Mouse (Mus musculus): ENCODE data around the gene Hace1.
"Not testable (repeated sequence)": the region's sequence is repeated elsewhere in the genome, so short reads cannot be mapped to it uniquely, and the experiment has no call there.

Hace1 gene

GRCm38 (mm10) chr10:45577731-45578297 lies at the start of gene Hace1:
Hace1 (plus strand) TSS chr10:45577829.
- DNase-seq (ENCODE audit: low read depth, low spot score) = peak; percentile 88
- no peaks in the 10 kb centered on the region for H3K27me3 ChIP-seq (ENCODE audit: control insufficient read depth, insufficient read depth, low read length, poor library complexity, severe bottlenecking)
- H3K36me3 ChIP-seq (ENCODE audit: control insufficient read depth, insufficient read depth, low read length, poor library complexity, severe bottlenecking) = no peaks in the 10 kb centered on the region

DNA sequence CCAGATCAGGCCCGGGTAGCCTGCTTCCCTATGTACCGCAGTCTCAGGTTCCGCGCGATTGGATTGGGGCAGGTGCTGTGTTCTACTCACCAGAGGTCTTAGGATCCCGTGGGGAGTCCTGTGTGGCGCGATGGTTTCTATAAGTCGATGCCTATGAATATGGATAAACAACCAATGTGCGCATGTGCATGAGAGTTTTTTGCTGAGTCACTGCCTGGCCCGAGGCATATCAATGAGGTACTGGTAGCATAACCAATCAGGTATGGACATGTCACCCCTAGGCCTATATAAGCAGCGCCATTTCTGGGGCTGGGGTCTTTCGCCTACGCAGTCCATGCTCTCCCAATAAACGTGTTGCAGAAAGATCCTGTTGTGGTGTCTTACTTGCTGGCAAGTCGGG lies 40.3 kb upstream of the Hace1 start:
- not testable (repeated sequence) for DNase-seq (ENCODE audit: low read depth, low spot score); H3K27me3 ChIP-seq (ENCODE audit: control insufficient read depth, insufficient read depth, low read length, poor library complexity, severe bottlenecking); H3K36me3 ChIP-seq (ENCODE audit: control insufficient read depth, insufficient read depth, low read length, poor library complexity, severe bottlenecking)

DNA sequence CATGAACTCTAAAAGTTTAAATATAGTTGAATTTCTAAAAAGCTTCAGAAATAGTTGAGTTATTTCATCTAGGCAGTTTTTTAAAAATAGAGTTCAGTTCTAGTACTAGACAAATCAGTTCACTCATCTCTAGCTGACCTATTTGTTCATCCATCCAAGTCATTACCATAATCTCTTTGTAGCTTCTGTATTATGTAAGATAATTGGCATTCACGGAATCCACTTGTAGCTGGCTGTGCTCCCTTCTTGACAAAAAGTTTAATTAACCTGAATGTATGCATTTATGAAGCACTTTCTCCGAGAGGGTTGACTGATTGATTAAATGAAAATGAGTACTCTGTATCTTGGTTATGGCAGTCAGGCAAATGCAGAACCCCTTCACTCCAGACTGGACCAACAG lies 34.9 kb upstream of the Hace1 start:
- DNase-seq (ENCODE audit: low read depth, low spot score) = no peak
- no peaks in the 10 kb centered on the region for H3K27me3 ChIP-seq (ENCODE audit: control insufficient read depth, insufficient read depth, low read length, poor library complexity, severe bottlenecking)
- H3K36me3 ChIP-seq (ENCODE audit: control insufficient read depth, insufficient read depth, low read length, poor library complexity, severe bottlenecking) = no peaks in the 10 kb centered on the region

DNA sequence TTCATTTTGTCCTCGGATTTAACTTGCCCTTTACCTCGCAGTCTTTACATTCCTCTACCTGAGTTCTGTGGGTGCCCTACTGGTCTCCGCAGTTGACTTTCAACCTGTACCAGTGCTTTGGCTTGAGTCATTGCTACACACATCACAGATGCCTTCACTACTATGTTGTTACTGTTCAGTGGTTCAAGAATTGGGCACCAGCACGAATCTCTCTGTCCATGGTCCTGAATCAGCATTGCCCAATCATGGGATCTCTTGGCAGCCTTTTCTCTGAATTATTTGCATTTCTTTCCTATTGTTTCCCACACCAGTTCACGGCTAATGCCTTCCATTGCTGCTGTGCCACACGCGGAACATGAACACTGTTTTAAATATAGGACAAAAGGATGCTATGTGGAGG lies 30.8 kb upstream of the Hace1 start:
- peak; percentile 5 for DNase-seq (ENCODE audit: low read depth, low spot score)
- no peaks in the 10 kb centered on the region for H3K27me3 ChIP-seq (ENCODE audit: control insufficient read depth, insufficient read depth, low read length, poor library complexity, severe bottlenecking)

DNA sequence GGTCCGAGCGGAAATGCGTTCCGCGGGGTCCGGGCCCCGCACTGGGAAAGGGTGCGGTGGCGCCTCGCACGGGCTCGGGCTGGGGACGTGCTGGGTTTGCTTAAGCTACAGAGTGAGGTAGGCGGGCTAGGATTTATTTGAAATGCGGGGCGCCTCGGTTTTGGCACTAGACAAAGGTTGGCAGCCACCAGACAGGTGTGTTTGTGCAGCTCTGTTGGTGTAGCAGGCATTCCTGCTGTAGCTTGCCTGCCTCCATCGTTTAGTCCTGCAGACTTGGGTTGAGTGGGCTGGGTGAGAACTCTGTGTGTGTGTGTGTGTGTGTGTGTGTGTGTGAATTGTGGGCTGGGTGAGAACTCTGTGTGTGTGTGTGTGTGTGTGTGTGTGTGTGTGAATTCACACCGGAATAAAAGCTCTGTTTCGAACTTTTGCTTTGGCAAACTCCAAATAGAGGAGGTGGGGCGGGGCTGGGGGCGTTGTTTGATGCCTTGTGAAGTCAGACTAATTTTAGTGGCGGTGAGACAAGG lies 731 bp downstream of the Hace1 start:
- H3K27me3 ChIP-seq (ENCODE audit: control insufficient read depth, insufficient read depth, low read length, poor library complexity, severe bottlenecking) = no peaks in the 10 kb centered on the region
- DNase-seq (ENCODE audit: low read depth, low spot score) = peak; percentile 41
- H3K36me3 ChIP-seq (ENCODE audit: control insufficient read depth, insufficient read depth, low read length, poor library complexity, severe bottlenecking) = no peaks in the 10 kb centered on the region

More for the DNA sequence above, 30.8 kb upstream of the Hace1 start:
- H3K36me3 ChIP-seq (ENCODE audit: control insufficient read depth, insufficient read depth, low read length, poor library complexity, severe bottlenecking) = no peaks in the 10 kb centered on the region

- DNase-seq (ENCODE audit: low read depth, low spot score) = no peak
- Histone ChIP-seq H3K27me3 (ENCODE audit: control insufficient read depth, insufficient read depth, low read length, poor library complexity, severe bottlenecking) (no peaks in the 10 kb centered on the region), H3K36me3 (ENCODE audit: control insufficient read depth, insufficient read depth, low read length, poor library complexity, severe bottlenecking) (no peaks in the 10 kb centered on the region)
These were observed 5.7 kb downstream of the Hace1 start for GRCm38 (mm10) chr10:45583310-45583709.

GRCm38 (mm10) chr10:45583829-45584228 lies 6.2 kb downstream of the Hace1 start:
- H3K36me3 ChIP-seq (ENCODE audit: control insufficient read depth, insufficient read depth, low read length, poor library complexity, severe bottlenecking) = no peaks in the 10 kb centered on the region
- DNase-seq (ENCODE audit: low read depth, low spot score) = no peak
- H3K27me3 ChIP-seq (ENCODE audit: control insufficient read depth, insufficient read depth, low read length, poor library complexity, severe bottlenecking) = no peaks in the 10 kb centered on the region

GRCm38 (mm10) chr10:45584311-45585102 lies 6.9 kb downstream of the Hace1 start:
- DNase-seq (ENCODE audit: low read depth, low spot score) = no peak
- no peaks in the 10 kb centered on the region for H3K27me3 ChIP-seq (ENCODE audit: control insufficient read depth, insufficient read depth, low read length, poor library complexity, severe bottlenecking)
- no peaks in the 10 kb centered on the region for H3K36me3 ChIP-seq (ENCODE audit: control insufficient read depth, insufficient read depth, low read length, poor library complexity, severe bottlenecking)

GRCm38 (mm10) chr10:45605853-45606252 lies 28.2 kb downstream of the Hace1 start:
- Histone ChIP-seq H3K36me3 (ENCODE audit: control insufficient read depth, insufficient read depth, low read length, poor library complexity, severe bottlenecking) (peaks cover 2% of the 10 kb centered on the region; the same call in 1 of the 2 replicates), H3K27me3 (ENCODE audit: control insufficient read depth, insufficient read depth, low read length, poor library complexity, severe bottlenecking) (no peaks in the 10 kb centered on the region)
- DNase-seq (ENCODE audit: low read depth, low spot score) = no peak

- Histone ChIP-seq H3K27me3 (ENCODE audit: control insufficient read depth, insufficient read depth, low read length, poor library complexity, severe bottlenecking) (no peaks in the 10 kb centered on the region), H3K36me3 (ENCODE audit: control insufficient read depth, insufficient read depth, low read length, poor library complexity, severe bottlenecking) (peaks cover 3% of the 10 kb centered on the region; the same call in 1 of the 2 replicates)
- DNase-seq (ENCODE audit: low read depth, low spot score) = no peak
These were observed 33.1 kb downstream of the Hace1 start for GRCm38 (mm10) chr10:45610727-45611126.

GRCm38 (mm10) chr10:45616012-45616411 lies 38.4 kb downstream of the Hace1 start:
- H3K27me3 ChIP-seq (ENCODE audit: control insufficient read depth, insufficient read depth, low read length, poor library complexity, severe bottlenecking) = no peaks in the 10 kb centered on the region
- no peak for DNase-seq (ENCODE audit: low read depth, low spot score)
- peaks cover 4% of the 10 kb centered on the region; the same call in 1 of the 2 replicates for H3K36me3 ChIP-seq (ENCODE audit: control insufficient read depth, insufficient read depth, low read length, poor library complexity, severe bottlenecking)

- DNase-seq (ENCODE audit: low read depth, low spot score) = no peak
- Histone ChIP-seq H3K27me3 (ENCODE audit: control insufficient read depth, insufficient read depth, low read length, poor library complexity, severe bottlenecking) (no peaks in the 10 kb centered on the region), H3K36me3 (ENCODE audit: control insufficient read depth, insufficient read depth, low read length, poor library complexity, severe bottlenecking) (peaks cover 3% of the 10 kb centered on the region; the same call in 1 of the 2 replicates)
These were observed 41.4 kb downstream of the Hace1 start for GRCm38 (mm10) chr10:45619039-45619438.

- H3K27me3 ChIP-seq (ENCODE audit: control insufficient read depth, insufficient read depth, low read length, poor library complexity, severe bottlenecking) = no peaks in the 10 kb centered on the region
- H3K36me3 ChIP-seq (ENCODE audit: control insufficient read depth, insufficient read depth, low read length, poor library complexity, severe bottlenecking) = no peaks in the 10 kb centered on the region
- DNase-seq (ENCODE audit: low read depth, low spot score) = no peak
These were observed 54.4 kb downstream of the Hace1 start for GRCm38 (mm10) chr10:45631995-45632394.

DNA sequence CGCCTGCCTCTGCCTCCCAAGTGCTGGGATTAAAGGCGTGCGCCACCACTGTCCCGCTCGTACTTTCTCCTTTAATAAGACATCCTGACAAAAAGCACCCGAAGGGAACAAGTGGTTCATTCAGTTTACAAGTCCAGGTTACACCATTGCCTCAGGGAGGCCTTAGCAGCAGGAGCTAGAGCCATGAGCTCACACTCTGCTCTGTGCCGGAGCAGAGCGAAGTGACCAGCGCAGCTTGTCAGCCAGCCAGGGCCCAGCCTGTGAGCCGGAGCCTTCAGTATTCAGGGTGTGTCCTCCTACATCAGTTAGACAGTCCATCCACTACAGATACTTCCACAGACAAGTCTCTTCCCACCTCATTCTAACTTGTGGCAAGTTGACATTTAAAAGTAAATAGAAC lies 55.0 kb downstream of the Hace1 start:
- Histone ChIP-seq H3K36me3 (ENCODE audit: control insufficient read depth, insufficient read depth, low read length, poor library complexity, severe bottlenecking) (no peaks in the 10 kb centered on the region), H3K27me3 (ENCODE audit: control insufficient read depth, insufficient read depth, low read length, poor library complexity, severe bottlenecking) (no peaks in the 10 kb centered on the region)
- no peak for DNase-seq (ENCODE audit: low read depth, low spot score)

GRCm38 (mm10) chr10:45635201-45635600 lies 57.6 kb downstream of the Hace1 start:
- Histone ChIP-seq H3K36me3 (ENCODE audit: control insufficient read depth, insufficient read depth, low read length, poor library complexity, severe bottlenecking) (no peaks in the 10 kb centered on the region), H3K27me3 (ENCODE audit: control insufficient read depth, insufficient read depth, low read length, poor library complexity, severe bottlenecking) (no peaks in the 10 kb centered on the region)
- no peak for DNase-seq (ENCODE audit: low read depth, low spot score)
